Mouse (Mus musculus) brain, embryonic 14.5 days (tissue): ENCODE measurements around the gene Pigm. TPM values are rescaled to one million over a fixed set of nuclear protein-coding genes. Genes with fewer than 3 reads are reported as not detected.

Experiments
- DNase-seq: peaks from one replicate; pipeline ENCODE4 v3.0.0-alpha.2; 2011; ENCODE audit warnings: low read depth
- CTCF ChIP-seq: fragments of 200-500 bp; IDR thresholded peaks from 2 replicates; pipeline ENCODE4 v1.5.1; 2012; ENCODE audit warnings: inconsistent platforms, mild to moderate bottlenecking, moderate library complexity, borderline replicate concordance; ENCODE audit not compliant: insufficient read depth, insufficient read length; ENCODE audit errors: extremely low read depth
- POLR2A ChIP-seq: fragments of 200-500 bp; IDR thresholded peaks from 2 replicates; pipeline ENCODE4 v1.6.1; 2012; ENCODE audit warnings: mild to moderate bottlenecking, inconsistent platforms, borderline replicate concordance; ENCODE audit not compliant: poor library complexity, insufficient read depth, insufficient read length, severe bottlenecking; ENCODE audit errors: extremely low read depth
- polyA plus RNA-seq: library from polyadenylated mRNA; depleted of rRNA; stranded (reverse); fragments of >200 nt; gene quantifications from 2 replicates; pipeline ENCODE4 v1.2.3, GENCODE M21; 2012

Gene Pigm
- polyA plus RNA-seq, 1 experiment = 9.4 TPM

GRCm38 (mm10) chr1:172355336-172355735, 21.0 kb upstream of the Pigm start:
- TF ChIP-seq POLR2A (no peak), CTCF (no peak)
- peak; percentile 81 for DNase-seq

- DNase-seq = peak; percentile 79
- no peak for TF ChIP-seq POLR2A
- peak; percentile 94 for TF ChIP-seq CTCF
Observed at GRCm38 (mm10) chr1:172357550-172357949, 18.8 kb upstream of the Pigm start.

- TF ChIP-seq CTCF (no peak), POLR2A (no peak)
- no peak for DNase-seq
Observed at GRCm38 (mm10) chr1:172358341-172358740, 18.0 kb upstream of the Pigm start.

GRCm38 (mm10) chr1:172364684-172365083, 11.7 kb upstream of the Pigm start:
- peak; percentile 72 for DNase-seq
- TF ChIP-seq CTCF (peak; percentile 73), POLR2A (no peak)

- peak; percentile 64 for DNase-seq
- TF ChIP-seq POLR2A = no peak
- TF ChIP-seq CTCF = peak; percentile 73
Observed at GRCm38 (mm10) chr1:172368768-172369418, 7.5 kb upstream of the Pigm start.

GRCm38 (mm10) chr1:172376758-172377458, 562 bp downstream of the Pigm start:
- TF ChIP-seq POLR2A (no peak), CTCF (no peak)
- DNase-seq = no peak

GRCm38 (mm10) chr1:172380066-172380465, 3.7 kb downstream of the Pigm start:
- no peak for TF ChIP-seq POLR2A
- TF ChIP-seq CTCF = no peak
- DNase-seq = no peak

GRCm38 (mm10) chr1:172382090-172382489, 5.7 kb downstream of the Pigm start:
- no peak for DNase-seq
- TF ChIP-seq CTCF (no peak), POLR2A (no peak)

GRCm38 (mm10) chr1:172387246-172387645, 10.9 kb downstream of the Pigm start:
- DNase-seq = peak; percentile 63
- TF ChIP-seq POLR2A (no peak), CTCF (no peak)

- no peak for DNase-seq
- TF ChIP-seq CTCF (no peak), POLR2A (no peak)
Observed at GRCm38 (mm10) chr1:172390769-172391168, 14.4 kb downstream of the Pigm start.

GRCm38 (mm10) chr1:172391807-172392581, 15.6 kb downstream of the Pigm start:
- TF ChIP-seq POLR2A (no peak), CTCF (no peak)
- DNase-seq = peak; percentile 83
